Comparison of ENCODE assay signal across 9 mouse cellular contexts in genomic region chr5:92381550-92382348, GRCm38 (mm10). TPM values are rescaled to one million over a fixed set of nuclear protein-coding genes. Genes with fewer than 3 reads are reported as not detected.
DNase-seq lines count a peak whose midpoint lies in the region; ATAC-seq and TF ChIP-seq lines count a peak whose summit lies in the region.
"Had no signal": no experiment of that assay in that cellular context is flagged by ENCODE, and none has a peak within 500 bp of the region (broad histone marks: within the 10 kb centered on the region; RNA-seq: fewer than 3 reads in every experiment).

No protein-coding gene starts in this region.

- no peak overlapping the region for H3K4me3 ChIP-seq in G1E (ENCODE audit: low read depth, low read length)
- H3K4me3 ChIP-seq in forebrain, embryonic 14.5 days (ENCODE audit: low read depth, low read length) = no peak overlapping the region
- no peak overlapping the region for H3K4me3 ChIP-seq in hindbrain, embryonic 11.5 days (ENCODE audit: low read depth, low read length)
- H3K4me3 ChIP-seq: limb, embryonic 15.5 days had no signal

- H3K4me1 ChIP-seq in G1E (ENCODE audit: insufficient read depth, low read depth, low read length) = peaks cover 29% of the 10 kb centered on the region
- no peaks in the 10 kb centered on the region for H3K4me1 ChIP-seq in forebrain, embryonic 14.5 days (ENCODE audit: control insufficient read depth, insufficient read depth, low read length)
- H3K4me1 ChIP-seq in hindbrain, embryonic 11.5 days (replicated peaks; ENCODE audit: control insufficient read depth, insufficient read depth, low read length) = no peaks in the 10 kb centered on the region

- H3K36me3 ChIP-seq in G1E (replicated peaks) = no peaks in the 10 kb centered on the region
- H3K36me3 ChIP-seq in forebrain, embryonic 14.5 days (ENCODE audit: control insufficient read depth, insufficient read depth, low read length) = no peaks in the 10 kb centered on the region
- H3K36me3 ChIP-seq in hindbrain, embryonic 11.5 days (ENCODE audit: control insufficient read depth, insufficient read depth, low read length) = no peaks in the 10 kb centered on the region
- H3K36me3 ChIP-seq: limb, embryonic 15.5 days had no signal

- peak; percentile 32 for DNase-seq in G1E (ENCODE audit: low spot score)
- peak; percentile 74 for DNase-seq in c-Kit-positive CD71-positive TER-119-negative erythroid progenitor cells, embryonic 14.5 days (ENCODE audit: low read depth)
- DNase-seq in forebrain, embryonic 14.5 days (ENCODE audit: low spot score) = peak; percentile 92
- DNase-seq in hindbrain, embryonic 11.5 days (ENCODE audit: low spot score) = peak; percentile 89
- DNase-seq in layer of hippocampus, adult 9-10 months (ENCODE audit: low spot score) = peak; percentile 87
- peak; percentile 86 for DNase-seq in lung, postnatal 10 days
- peak; percentile 82 for DNase-seq in retina, postnatal 1 day
- DNase-seq in thymus, postnatal 4 days = peak; percentile 81

- H3K9ac ChIP-seq in forebrain, embryonic 14.5 days (ENCODE audit: low read length) = no peak overlapping the region
- no peak overlapping the region for H3K9ac ChIP-seq in hindbrain, embryonic 11.5 days (ENCODE audit: low read depth, low read length)
- H3K9ac ChIP-seq: limb, embryonic 15.5 days had no signal

- H3K9me3 ChIP-seq in G1E (replicated peaks) = no peaks in the 10 kb centered on the region
- no peaks in the 10 kb centered on the region for H3K9me3 ChIP-seq in forebrain, embryonic 14.5 days (replicated peaks; ENCODE audit: control insufficient read depth, low read length)
- H3K9me3 ChIP-seq in hindbrain, embryonic 11.5 days (ENCODE audit: control insufficient read depth, low read length) = no peaks in the 10 kb centered on the region
- H3K9me3 ChIP-seq: limb, embryonic 15.5 days had no signal

- ATAC-seq in G1E (ENCODE audit: extremely low read depth, insufficient number of reproducible peaks, low FRiP score, poor library complexity, severe bottlenecking) = 0 out of 2 replicates have a peak, but pooled peaks have one; percentile 45
- peak; percentile 91; the same call in 1 of the 2 replicates for ATAC-seq in forebrain, embryonic 14.5 days
- peak; percentile 76; the same call in 1 of the 2 replicates for ATAC-seq in hindbrain, embryonic 11.5 days (ENCODE audit: low FRiP score)

- H3K27ac ChIP-seq in forebrain, embryonic 14.5 days (ENCODE audit: low read depth, low read length) = no peak overlapping the region
- H3K27ac ChIP-seq in hindbrain, embryonic 11.5 days (ENCODE audit: low read depth, low read length) = no peak overlapping the region
- H3K27ac ChIP-seq: limb, embryonic 15.5 days had no signal

- 39% methylated on average over 12 of the region's 12 CpGs for WGBS in forebrain, embryonic 14.5 days
- 39% methylated on average over 12 of the region's 12 CpGs for WGBS in hindbrain, embryonic 11.5 days

- H3K4me2 ChIP-seq in forebrain, embryonic 14.5 days (ENCODE audit: low read length) = no peak overlapping the region
- H3K4me2 ChIP-seq in hindbrain, embryonic 11.5 days (replicated peaks; ENCODE audit: low read depth, low read length) = no peak overlapping the region
- H3K4me2 ChIP-seq: limb, embryonic 15.5 days had no signal

- peaks cover 8% of the 10 kb centered on the region for H3K27me3 ChIP-seq in G1E (ENCODE audit: insufficient read depth, low read length)
- H3K27me3 ChIP-seq in forebrain, embryonic 14.5 days (replicated peaks; ENCODE audit: control insufficient read depth, insufficient read depth, low read length) = no peaks in the 10 kb centered on the region
- no peaks in the 10 kb centered on the region for H3K27me3 ChIP-seq in hindbrain, embryonic 11.5 days (ENCODE audit: control insufficient read depth, insufficient read depth, low read length)
- H3K27me3 ChIP-seq: limb, embryonic 15.5 days had no signal

- peak; percentile 48 for TF ChIP-seq CTCF in G1E (IDR thresholded peaks at IDR 0.05; ENCODE audit: low read depth, low read length)

RNA-seq across cellular contexts. Expression of gene Cxcl10, which starts 33.1 kb away (rescaled TPM):
- total RNA-seq in G1E (2014; fragmentation: Nextera tagmentation) (not detected in 2 replicates), G1E (2017) (0.05 and 0.35 TPM in 2 replicates)
- not detected in 2 replicates for polyA plus RNA-seq in G1E (2012)
- polyA plus RNA-seq in forebrain, embryonic 14.5 days (2014; fragmentation: Nextera tagmentation; extraction: Ambion mirVana) = 0.44 TPM in 1 of 2 replicates, not detected in the other
- polyA plus RNA-seq in hindbrain, embryonic 11.5 days (2014; fragmentation: Nextera tagmentation; extraction: Ambion mirVana) = 0.57 and 0.71 TPM in 2 replicates

RNA-seq across cellular contexts. Expression of gene Art3, which starts 50.1 kb away (rescaled TPM):
- total RNA-seq in G1E (2014; fragmentation: Nextera tagmentation) (not detected in 2 replicates), G1E (2017) (0.22 TPM in 1 of 2 replicates, not detected in the other)
- polyA plus RNA-seq in G1E (2012) = not detected in 2 replicates
- 2.9 and 4.9 TPM in 2 replicates for polyA plus RNA-seq in forebrain, embryonic 14.5 days (2014; fragmentation: Nextera tagmentation; extraction: Ambion mirVana)
- 3.4 and 3.6 TPM in 2 replicates for polyA plus RNA-seq in hindbrain, embryonic 11.5 days (2014; fragmentation: Nextera tagmentation; extraction: Ambion mirVana)

RNA-seq across cellular contexts. Expression of gene Nup54, which starts 53.3 kb away (rescaled TPM):
- total RNA-seq in G1E (2014; fragmentation: Nextera tagmentation) (97.6 and 119 TPM in 2 replicates), G1E (2017) (90.7 and 101 TPM in 2 replicates)
- 19.8 and 34.0 TPM in 2 replicates for polyA plus RNA-seq in G1E (2012)
- polyA plus RNA-seq in forebrain, embryonic 14.5 days (2014; fragmentation: Nextera tagmentation; extraction: Ambion mirVana) = 55.4 and 63.2 TPM in 2 replicates
- polyA plus RNA-seq in hindbrain, embryonic 11.5 days (2014; fragmentation: Nextera tagmentation; extraction: Ambion mirVana) = 67.5 and 69.3 TPM in 2 replicates

RNA-seq across cellular contexts. Expression of gene Cxcl9, which starts 53.9 kb away (rescaled TPM):
- total RNA-seq in G1E (2014; fragmentation: Nextera tagmentation) (not detected in 2 replicates), G1E (2017) (0.06 TPM in 1 of 2 replicates, not detected in the other)
- not detected in 2 replicates for polyA plus RNA-seq in G1E (2012)
- not detected in 2 replicates for polyA plus RNA-seq in forebrain, embryonic 14.5 days (2014; fragmentation: Nextera tagmentation; extraction: Ambion mirVana)
- polyA plus RNA-seq in hindbrain, embryonic 11.5 days (2014; fragmentation: Nextera tagmentation; extraction: Ambion mirVana) = not detected in 2 replicates

Comparison
In these comparisons a context has a peak if more than half of its experiments do, and no peak if none do; other contexts are left out.
1. DNase-seq: peak in every context shown above with its lines; median percentile 92 in forebrain, embryonic 14.5 days; 89 in hindbrain, embryonic 11.5 days; 87 in layer of hippocampus, adult 9-10 months; 86 in lung, postnatal 10 days; 82 in retina, postnatal 1 day; 81 in thymus, postnatal 4 days; 74 in c-Kit-positive CD71-positive TER-119-negative erythroid progenitor cells, embryonic 14.5 days; 32 in G1E.